Mouse (Mus musculus) right cerebral cortex, postnatal 10 days (tissue): ENCODE measurements at regions not wholly inside any gene's neighbourhood (a gene's known extent, or its start where the extent isn't known, plus 50 kb on each side); places are given as distances from the start of the nearest gene placed in this dataset.

Experiments used
- DNase-seq, 2 experiments: peaks; one replicate each; pipeline ENCODE4 v3.0.0; 2021; ENCODE audit warnings: low spot score in 2 of 2

GRCm38 (mm10) chr3:151670628-151671027, 79.1 kb downstream of the Ifi44 start:
- DNase-seq = no peak

GRCm38 (mm10) chr3:151653298-151653697, 96.5 kb downstream of the Ifi44 start:
- peak in 1 of 2 experiments; percentile 46 for DNase-seq

- DNase-seq = peak; percentile 61 to 82
Observed at GRCm38 (mm10) chr3:151651524-151651923, 98.2 kb downstream of the Ifi44 start.

- DNase-seq = no peak
Observed at GRCm38 (mm10) chr3:151647637-151648036, 102.1 kb downstream of the Ifi44 start.

- DNase-seq = no peak
Observed at GRCm38 (mm10) chr3:151639431-151640111, 110.2 kb downstream of the Ifi44 start.

GRCm38 (mm10) chr3:151638326-151638725, 111.4 kb downstream of the Ifi44 start:
- no peak for DNase-seq

GRCm38 (mm10) chr3:151610954-151611353, 138.8 kb downstream of the Ifi44 start:
- DNase-seq = peak in 1 of 2 experiments; percentile 34

GRCm38 (mm10) chr3:151607689-151608088, 142.1 kb downstream of the Ifi44 start:
- no peak for DNase-seq

- no peak for DNase-seq
Observed at GRCm38 (mm10) chr3:151603371-151603770, 146.4 kb downstream of the Ifi44 start.
